Mouse (Mus musculus) 3T3-L1 (cell line): Measurements from ENCODE around the gene Rbpjl.

ENCODE experiments used
- DNase-seq: peaks from one replicate; pipeline ENCODE4 v3.0.0-alpha.2; 2015; ENCODE audit warnings: low read depth, low spot score

Gene Rbpjl

GRCm38 (mm10) chr2:164393126-164393525 lies 9.8 kb upstream of the Rbpjl start:
- no peak for DNase-seq

- DNase-seq = no peak
Measured at GRCm38 (mm10) chr2:164396076-164396475, 6.9 kb upstream of the Rbpjl start.

- DNase-seq = no peak
Measured at GRCm38 (mm10) chr2:164396911-164397310, 6.0 kb upstream of the Rbpjl start.

DNA sequence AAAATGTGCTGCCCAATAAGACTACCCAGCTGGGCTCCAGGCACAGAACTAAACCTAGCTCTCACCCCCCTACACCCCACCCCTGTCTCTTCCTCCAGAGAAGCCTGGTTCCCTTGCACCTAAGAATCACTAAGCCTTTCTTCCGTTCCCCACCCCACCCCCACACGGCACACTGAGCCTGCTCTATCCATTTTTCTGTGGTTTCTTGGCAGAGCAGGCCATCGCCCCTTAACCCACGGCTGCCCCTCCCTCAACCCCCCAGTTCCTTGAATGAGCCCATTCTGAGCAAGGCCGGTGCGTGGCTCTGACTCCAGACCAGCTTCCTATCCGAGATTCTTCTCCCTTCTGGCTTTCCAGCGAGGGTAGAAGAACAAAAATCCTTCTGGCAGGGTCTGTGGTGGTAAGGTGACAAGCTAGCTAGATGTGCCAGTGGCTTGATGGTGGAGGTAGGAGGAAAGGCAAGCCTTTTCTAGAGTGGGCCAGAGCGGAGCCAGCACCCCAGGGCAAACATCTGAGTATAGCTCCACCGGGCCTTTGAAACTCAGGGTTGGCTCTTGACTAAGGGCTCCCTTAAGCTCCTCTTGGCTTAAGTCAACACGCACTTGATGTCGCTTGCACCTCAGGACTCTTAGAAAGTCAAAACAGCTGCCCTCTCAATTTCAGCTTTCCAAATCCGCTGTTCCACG lies 598 bp downstream of the Rbpjl start:
- DNase-seq = no peak

DNA sequence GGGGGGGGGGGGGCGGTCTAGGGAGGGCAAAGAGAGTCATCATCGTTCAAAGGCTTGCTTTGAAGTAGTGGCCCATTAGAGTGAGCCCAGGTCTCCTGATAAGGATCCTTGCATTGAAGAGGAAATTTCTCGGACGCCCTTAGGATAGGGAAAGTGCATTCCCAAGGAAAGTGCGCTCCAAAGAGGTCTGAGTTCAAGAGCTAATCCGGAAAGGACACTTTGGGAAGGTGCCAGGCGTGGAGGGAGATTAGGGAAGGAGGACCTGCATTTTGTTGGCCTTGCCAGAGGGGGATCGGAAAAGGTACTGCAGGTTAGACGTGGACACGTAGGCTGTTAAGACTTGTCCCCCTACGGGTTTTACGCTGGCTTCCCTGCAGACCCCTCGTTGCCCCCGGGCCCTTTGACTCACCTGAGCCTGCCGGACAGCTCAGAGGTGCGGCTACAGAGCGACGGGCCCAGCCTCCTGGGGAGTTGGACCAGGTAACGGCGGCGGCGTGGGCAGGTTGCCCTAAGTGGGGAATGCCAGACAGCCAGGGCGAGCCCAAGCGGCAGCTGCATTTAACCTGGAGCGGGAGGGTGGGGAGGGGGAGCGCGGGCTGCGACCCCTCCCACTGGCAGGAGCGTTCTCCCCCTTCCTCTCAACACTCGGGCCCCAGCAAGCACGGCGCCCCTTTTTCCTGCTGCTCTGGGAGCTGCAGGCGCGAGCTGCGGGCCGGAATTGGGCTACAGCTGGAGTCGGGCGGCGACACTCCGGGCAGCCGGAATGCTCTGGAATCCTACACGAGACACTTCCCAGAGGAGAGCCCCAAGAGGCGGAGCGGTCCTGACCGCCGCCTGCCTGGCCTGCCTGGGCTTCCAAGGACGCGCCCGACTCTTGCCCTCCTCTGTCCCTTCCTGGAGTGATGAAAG lies 1.4 kb downstream of the Rbpjl start:
- DNase-seq = no peak

- no peak for DNase-seq
Measured at GRCm38 (mm10) chr2:164405060-164405459, 2.1 kb downstream of the Rbpjl start, which contains the start of gene Matn4. Matn4 (minus strand) TSS chr2:164405160.

GRCm38 (mm10) chr2:164405519-164405918 lies 2.6 kb downstream of the Rbpjl start:
- no peak for DNase-seq

DNA sequence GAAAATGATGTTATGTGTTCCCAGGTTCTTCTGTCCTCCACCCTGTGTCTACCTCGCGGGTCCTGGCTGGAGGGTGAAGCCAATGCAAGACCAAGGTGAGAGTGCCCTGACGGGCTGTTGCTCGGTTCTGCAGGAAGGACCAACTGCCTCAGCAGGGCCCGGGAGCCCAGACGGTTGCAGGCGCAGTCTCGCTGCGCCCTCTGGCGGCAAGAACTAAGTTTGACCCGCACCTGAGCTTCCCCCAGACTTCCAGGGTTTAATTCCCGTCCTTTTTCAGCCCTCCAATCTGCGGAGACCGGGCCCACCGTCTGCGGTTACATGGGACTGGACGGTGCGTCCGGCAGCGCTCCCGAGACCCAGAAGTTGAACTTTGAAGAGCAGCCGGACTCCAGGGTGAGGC lies 4.8 kb downstream of the Rbpjl start:
- DNase-seq = peak; percentile 83

DNA sequence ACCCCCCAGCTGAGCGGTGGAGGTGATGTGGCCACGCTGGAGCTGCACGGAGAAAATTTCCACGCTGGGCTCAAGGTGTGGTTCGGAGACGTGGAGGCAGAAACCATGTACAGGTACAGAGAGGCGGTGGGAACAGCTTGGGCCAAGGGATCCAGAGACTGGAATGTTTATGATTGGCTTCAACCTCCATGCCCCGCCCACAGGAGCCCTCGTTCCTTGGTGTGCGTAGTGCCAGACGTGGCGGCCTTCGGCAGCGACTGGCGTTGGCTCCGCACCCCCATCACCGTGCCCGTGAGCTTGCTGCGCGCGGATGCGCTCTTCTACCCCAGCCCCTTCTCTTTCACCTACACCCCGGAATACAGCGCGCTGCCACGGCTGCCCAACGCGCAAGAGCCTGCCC lies 11.2 kb downstream of the Rbpjl start:
- no peak for DNase-seq

DNA sequence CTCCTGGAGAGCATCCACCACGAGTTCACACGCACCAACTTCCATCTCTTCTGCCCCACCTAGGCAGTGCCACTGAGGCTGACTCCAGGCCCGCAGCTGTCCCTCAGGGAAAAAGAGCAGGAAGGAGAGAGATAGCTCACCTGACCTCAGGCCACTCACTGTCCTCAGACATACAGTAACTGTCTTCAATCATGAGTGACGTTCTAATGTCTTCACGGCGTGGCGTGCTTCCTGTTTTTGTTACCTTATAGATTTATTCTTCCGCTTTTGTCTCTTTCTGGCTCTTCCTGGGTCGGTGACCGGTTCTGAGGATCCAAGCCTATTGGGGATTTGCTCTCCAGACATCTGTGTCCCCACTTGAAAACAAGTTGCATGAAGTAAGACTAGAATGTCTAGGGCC lies 11.6 kb downstream of the Rbpjl start:
- no peak for DNase-seq

- DNase-seq = peak; percentile 83
Measured at GRCm38 (mm10) chr2:164417198-164417597, 14.3 kb downstream of the Rbpjl start.

- no peak for DNase-seq
Measured at GRCm38 (mm10) chr2:164418308-164418875, 15.5 kb downstream of the Rbpjl start.

DNA sequence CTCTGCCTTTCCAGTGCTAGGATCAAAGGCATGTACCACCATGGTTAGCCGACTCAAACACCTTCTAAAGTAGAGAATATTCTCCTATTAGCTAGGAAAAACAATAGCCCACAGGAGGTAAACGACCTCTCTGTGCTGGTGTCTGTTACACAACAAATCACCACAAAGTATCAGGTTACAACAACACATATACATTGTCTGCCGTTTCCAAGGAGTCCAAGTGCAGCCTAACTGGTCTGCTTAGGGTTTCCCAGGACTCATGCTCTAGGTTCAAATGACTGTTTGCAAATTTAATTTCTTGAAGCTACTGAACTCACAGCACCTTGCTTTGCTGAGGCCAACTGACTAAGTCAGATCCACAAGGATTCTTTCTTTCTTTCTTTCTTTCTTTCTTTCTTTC lies 16.5 kb downstream of the Rbpjl start:
- peak; percentile 55 for DNase-seq

DNA sequence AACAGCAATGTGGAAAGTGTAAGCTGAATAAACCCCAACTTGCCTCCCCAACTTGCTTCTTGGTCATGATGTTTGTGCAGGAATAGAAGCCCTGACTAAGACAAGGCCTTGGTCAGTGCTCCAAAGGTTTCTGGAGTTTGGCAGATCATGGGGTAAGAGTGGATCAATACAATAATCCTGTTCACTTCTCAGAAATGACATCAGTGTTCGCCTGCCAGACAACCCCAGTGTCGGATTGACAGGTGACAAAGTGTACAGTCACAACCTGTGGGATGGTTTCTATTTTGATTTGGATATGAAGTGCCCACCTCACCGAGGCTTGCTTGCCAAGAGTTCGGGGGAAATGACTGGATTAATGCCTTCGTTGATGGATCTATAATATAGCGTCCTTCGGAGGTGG lies 18.4 kb downstream of the Rbpjl start:
- DNase-seq = no peak

DNA sequence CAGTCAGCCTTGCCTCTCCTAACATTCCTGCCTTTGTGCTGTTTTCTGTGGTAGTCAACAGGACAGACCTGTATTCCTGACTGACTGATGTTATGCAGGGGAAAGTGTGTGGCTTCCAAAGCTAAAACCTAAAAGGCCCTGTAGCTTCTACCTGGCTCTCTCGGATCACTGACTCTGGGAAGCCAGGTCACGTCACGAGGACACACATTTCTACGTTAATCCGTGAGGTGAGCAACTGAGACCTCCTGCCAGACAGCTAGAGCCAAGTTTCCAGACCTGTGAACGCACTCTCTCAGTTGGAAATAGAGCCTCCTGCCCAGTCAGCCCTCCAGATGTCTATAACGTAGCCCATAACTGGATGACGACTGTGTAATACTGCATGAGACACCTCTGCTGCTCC lies 19.0 kb downstream of the Rbpjl start:
- DNase-seq = no peak

GRCm38 (mm10) chr2:164422675-164423393 lies 19.9 kb downstream of the Rbpjl start:
- no peak for DNase-seq

DNA sequence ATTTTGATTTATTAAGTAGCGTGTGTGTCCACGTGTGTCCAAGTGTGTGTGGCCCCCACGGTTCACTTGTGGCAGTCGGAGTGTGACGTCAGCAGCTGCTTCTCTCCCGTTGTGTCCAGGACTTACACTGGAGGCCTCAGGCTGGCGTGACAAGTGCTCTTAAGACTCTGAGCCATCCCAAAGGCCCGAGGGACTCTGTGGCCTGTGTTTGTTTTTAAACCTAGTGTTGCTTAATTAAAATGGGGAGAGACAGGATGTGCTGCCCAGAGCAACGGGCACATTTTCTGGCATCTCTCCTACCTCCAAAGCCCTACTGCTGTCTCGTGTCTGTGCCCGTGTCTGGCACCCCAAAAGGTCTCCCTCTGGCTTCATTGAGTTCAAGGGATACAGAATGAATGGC lies 20.5 kb downstream of the Rbpjl start:
- no peak for DNase-seq

DNA sequence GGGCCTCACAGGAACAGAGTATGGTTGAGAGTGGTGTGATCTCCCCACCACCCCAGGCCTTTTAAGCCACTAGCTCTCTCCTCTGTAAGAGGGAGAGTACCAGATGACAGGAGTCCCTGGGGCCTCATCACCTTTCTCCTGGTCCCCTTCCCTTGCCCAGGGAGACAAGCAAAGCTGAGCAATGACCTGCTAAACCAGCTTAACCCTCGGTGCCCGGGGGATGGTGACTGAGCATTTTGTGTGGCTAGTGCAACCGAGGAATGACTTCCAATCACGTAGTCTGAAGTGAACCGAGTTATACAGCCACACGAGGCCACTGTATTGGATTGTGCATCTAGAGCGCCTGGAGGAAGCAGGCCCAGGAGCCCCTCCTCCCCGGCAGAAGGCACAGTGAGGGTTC lies 21.5 kb downstream of the Rbpjl start:
- no peak for DNase-seq

GRCm38 (mm10) chr2:164425401-164425800 lies 22.5 kb downstream of the Rbpjl start:
- no peak for DNase-seq

GRCm38 (mm10) chr2:164426121-164426520 lies 23.2 kb downstream of the Rbpjl start:
- no peak for DNase-seq

DNA sequence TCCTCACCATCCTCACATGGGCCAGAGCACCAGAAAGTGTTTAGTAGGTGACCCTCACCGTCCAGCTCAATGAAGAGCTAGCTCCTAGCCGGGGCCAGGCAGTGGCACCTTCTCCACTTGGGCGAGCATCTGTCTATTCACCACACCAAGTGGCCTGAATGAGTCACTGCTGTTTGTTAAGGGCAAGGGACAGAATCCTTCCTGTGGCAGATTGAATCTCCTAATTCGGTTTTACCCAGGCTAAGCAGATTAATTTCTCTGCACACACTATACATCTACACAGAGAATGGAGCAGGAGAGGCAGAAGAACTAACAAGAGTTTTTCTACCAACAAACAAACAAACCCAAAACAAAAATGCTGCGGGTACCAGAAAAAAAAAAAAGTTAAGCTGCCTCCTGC lies 24.0 kb downstream of the Rbpjl start:
- DNase-seq = no peak

DNA sequence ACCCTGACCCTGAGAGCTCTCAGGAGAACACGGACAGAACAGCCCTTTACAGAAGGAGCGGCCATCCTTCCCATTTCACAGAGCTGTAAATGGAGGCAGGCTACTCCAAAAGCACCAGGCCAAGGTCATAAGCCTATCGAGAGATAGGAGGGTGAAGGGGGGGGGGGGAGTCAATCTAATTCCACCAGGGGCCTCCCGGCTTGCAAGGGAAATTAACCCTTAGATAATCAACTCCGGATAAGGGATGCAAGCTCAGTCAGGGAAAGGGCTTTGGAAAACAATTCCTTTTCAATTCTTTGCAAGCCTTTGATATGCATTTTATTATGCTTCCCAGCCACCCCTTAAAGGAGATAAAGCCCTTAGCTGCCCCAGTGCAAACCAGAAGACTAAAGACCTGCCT lies 25.5 kb downstream of the Rbpjl start:
- no peak for DNase-seq
